Mouse (Mus musculus): Measurements from ENCODE around the gene Birc6. TPM values are rescaled to one million over a fixed set of nuclear protein-coding genes. Genes with fewer than 3 reads are reported as not detected.

Birc6 gene
- 87.8 and 90.6 TPM in 2 replicates for polyA plus RNA-seq (2014; fragmentation: Nextera tagmentation; extraction: Ambion mirVana)

- Histone ChIP-seq H3K4me3 (ENCODE audit: low read depth, low read length) (peak within 1 kb of the TSS; percentile 94), H3K4me1 (ENCODE audit: control insufficient read depth, insufficient read depth, low read length) (peaks cover 19% of the 10 kb centered on the region), H3K27me3 (replicated peaks; ENCODE audit: control insufficient read depth, insufficient read depth, low read length) (no peaks in the 10 kb centered on the region), H3K36me3 (ENCODE audit: control insufficient read depth, insufficient read depth, low read length) (no peaks in the 10 kb centered on the region), H3K27ac (replicated peaks; ENCODE audit: low read depth, low read length) (peak within 1 kb of the TSS; percentile 98), H3K9ac (ENCODE audit: low read depth, low read length) (peak within 1 kb of the TSS; percentile 92), H3K9me3 (ENCODE audit: control insufficient read depth, low read length) (no peaks in the 10 kb centered on the region), H3K4me2 (ENCODE audit: low read depth, low read length) (peak within 1 kb of the TSS; percentile 85)
- DNase-seq (ENCODE audit: low spot score) (peak; percentile 99), ATAC-seq (ENCODE audit: low read depth) (peak; percentile 97)
- under 1% methylated on average over 54 of the region's 71 CpGs for WGBS
Measured at GRCm38 (mm10) chr17:74527729-74528607, at the start of gene Birc6. Birc6 (plus strand) TSS chr17:74528295.

DNA sequence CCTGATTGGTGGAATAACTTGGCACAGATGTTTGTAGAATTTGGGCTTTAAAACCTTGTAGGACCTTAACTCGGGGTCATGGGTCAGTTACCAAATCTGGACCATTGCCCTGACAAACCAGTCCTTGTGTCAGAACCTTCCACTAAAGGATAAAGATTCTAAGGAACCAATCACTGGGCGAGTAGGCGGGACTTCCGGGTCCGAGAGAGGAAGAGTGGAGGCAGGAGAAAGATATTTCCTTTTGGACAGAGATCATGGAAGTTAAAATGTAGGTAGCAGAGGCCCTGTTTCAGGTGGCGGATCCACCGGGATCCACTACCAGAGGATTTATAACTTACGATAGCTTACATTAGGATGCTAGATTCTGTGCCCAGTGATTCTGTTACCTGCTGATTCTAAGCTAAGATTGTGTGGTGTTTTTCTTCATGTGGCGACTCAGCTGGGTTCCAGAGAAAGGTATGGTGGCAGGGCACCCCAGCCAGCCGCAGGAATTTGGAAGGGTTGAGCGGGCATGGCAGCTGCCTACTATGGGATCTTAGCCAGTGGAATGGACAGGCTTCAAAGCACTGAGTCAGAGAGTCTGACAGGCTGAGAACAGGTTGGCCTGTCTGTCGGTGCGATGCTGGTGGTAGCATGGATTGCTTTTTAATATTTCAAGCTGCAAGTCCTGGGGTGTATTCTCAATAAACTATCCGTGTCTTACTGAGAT is 47.6 kb upstream of the Birc6 start:
- H3K4me1 ChIP-seq (ENCODE audit: control insufficient read depth, insufficient read depth, low read length) = no peaks in the 10 kb centered on the region
- no peak overlapping the region for H3K4me3 ChIP-seq (ENCODE audit: low read depth, low read length)
- H3K9me3 ChIP-seq (ENCODE audit: control insufficient read depth, low read length) = no peaks in the 10 kb centered on the region
- H3K4me2 ChIP-seq (ENCODE audit: low read depth, low read length) = no peak overlapping the region
- H3K36me3 ChIP-seq (ENCODE audit: control insufficient read depth, insufficient read depth, low read length) = no peaks in the 10 kb centered on the region
- DNase-seq (ENCODE audit: low spot score) = no peak
- WGBS = 83% methylated on average over 14 of the region's 14 CpGs
- no peak for ATAC-seq (ENCODE audit: low read depth)
- H3K27me3 ChIP-seq (replicated peaks; ENCODE audit: control insufficient read depth, insufficient read depth, low read length) = no peaks in the 10 kb centered on the region
- H3K27ac ChIP-seq (replicated peaks; ENCODE audit: low read depth, low read length) = no peak overlapping the region
- no peak overlapping the region for H3K9ac ChIP-seq (ENCODE audit: low read depth, low read length)

DNA sequence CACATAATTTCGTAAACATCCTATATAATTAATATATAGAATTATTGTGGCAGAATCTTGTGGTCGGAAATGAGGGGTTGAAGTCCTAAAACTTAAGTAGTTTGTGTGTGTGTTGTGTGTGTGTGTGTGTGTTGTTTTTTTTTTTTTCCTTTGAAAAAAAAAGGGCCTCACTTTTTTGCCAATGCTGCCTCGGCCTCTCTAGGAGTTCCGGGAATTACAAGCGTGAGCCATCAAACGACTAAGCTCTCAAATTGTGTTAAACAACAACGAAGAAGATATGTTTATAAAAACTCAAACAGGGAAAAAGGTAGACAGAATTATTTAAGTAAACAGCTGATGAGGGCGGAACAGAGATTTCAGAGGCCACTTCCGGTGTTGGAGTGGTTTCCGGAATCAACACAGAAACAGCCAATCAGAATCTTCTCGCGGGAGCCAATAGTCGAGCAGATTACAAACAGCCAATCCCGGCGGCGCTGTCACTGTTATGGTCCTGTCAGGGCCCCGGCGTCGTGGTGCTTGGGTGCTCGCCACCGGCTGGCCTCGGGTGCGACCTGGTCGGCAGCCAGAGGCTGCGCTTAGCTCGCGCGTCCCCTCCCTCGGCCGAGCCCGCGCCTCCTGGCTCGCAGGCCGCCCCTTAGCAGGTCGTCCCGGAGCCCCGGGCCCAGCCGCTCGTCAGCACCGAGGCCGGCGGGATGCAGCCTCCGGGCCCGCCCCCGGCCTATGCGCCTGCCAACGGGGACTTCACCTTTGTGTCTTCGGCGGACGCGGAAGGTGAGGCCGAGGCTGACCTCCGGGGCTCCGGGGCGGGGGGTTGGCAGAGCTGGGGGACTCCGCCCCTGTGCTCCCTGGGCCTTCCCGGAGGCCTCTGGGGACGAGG is 38.8 kb upstream of the Birc6 start, which contains the start of gene Yipf4:
Yipf4 (plus strand) TSS at position 470 of the 877 bp plus-strand sequence.
- Histone ChIP-seq H3K4me1 (ENCODE audit: control insufficient read depth, insufficient read depth, low read length) (peaks cover 4% of the 10 kb centered on the region; the same call in 1 of the 2 replicates), H3K27me3 (replicated peaks; ENCODE audit: control insufficient read depth, insufficient read depth, low read length) (no peaks in the 10 kb centered on the region), H3K36me3 (ENCODE audit: control insufficient read depth, insufficient read depth, low read length) (peaks cover 23% of the 10 kb centered on the region), H3K4me3 (ENCODE audit: low read depth, low read length) (peak within 1 kb of the TSS; percentile 83), H3K27ac (replicated peaks; ENCODE audit: low read depth, low read length) (peak within 1 kb of the TSS; percentile 78), H3K9ac (ENCODE audit: low read depth, low read length) (peak within 1 kb of the TSS; percentile 85), H3K4me2 (ENCODE audit: low read depth, low read length) (peak within 1 kb of the TSS; percentile 53), H3K9me3 (ENCODE audit: control insufficient read depth, low read length) (no peaks in the 10 kb centered on the region)
- ATAC-seq (ENCODE audit: low read depth) (peak; percentile 100), DNase-seq (ENCODE audit: low spot score) (peak; percentile 98)
- WGBS = 6% methylated on average over 43 of the region's 58 CpGs

DNA sequence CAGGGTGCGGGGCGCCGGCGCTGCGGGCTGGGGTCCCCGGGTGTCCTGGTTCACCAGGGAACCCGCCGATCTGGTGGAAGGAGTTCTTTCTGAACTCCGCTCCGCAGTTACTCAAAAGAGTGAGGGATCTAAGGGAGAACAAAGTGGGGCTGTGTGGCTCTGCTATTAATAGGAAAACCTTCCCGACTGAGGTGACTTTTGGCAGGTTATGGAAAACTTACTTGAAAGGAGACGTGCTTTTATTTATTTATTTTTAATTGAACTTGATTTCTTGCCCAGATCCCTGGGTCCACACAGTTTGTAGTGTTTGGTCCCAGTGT is 38.2 kb upstream of the Birc6 start:
- no peaks in the 10 kb centered on the region for H3K9me3 ChIP-seq (ENCODE audit: control insufficient read depth, low read length)
- 1% methylated on average over 10 of the region's 12 CpGs for WGBS
- no peak for ATAC-seq (ENCODE audit: low read depth)

GRCm38 (mm10) chr17:74491565-74491964 is 36.5 kb upstream of the Birc6 start:
- H3K36me3 ChIP-seq (ENCODE audit: control insufficient read depth, insufficient read depth, low read length) = peaks cover 44% of the 10 kb centered on the region
- no peaks in the 10 kb centered on the region for H3K9me3 ChIP-seq (ENCODE audit: control insufficient read depth, low read length)
- DNase-seq (ENCODE audit: low spot score) = no peak
- WGBS = 96% methylated on average over 3 of the region's 3 CpGs
- no peak overlapping the region for H3K4me3 ChIP-seq (ENCODE audit: low read depth, low read length)
- no peaks in the 10 kb centered on the region for H3K27me3 ChIP-seq (replicated peaks; ENCODE audit: control insufficient read depth, insufficient read depth, low read length)
- ATAC-seq (ENCODE audit: low read depth) = no peak
- no peak overlapping the region for H3K27ac ChIP-seq (replicated peaks; ENCODE audit: low read depth, low read length)
- no peak overlapping the region for H3K9ac ChIP-seq (ENCODE audit: low read depth, low read length)
- H3K4me1 ChIP-seq (ENCODE audit: control insufficient read depth, insufficient read depth, low read length) = peaks cover 4% of the 10 kb centered on the region; the same call in 1 of the 2 replicates
- no peak overlapping the region for H3K4me2 ChIP-seq (ENCODE audit: low read depth, low read length)

More for the DNA sequence above, 38.2 kb upstream of the Birc6 start:
- peak overlapping the region; percentile 78 for H3K27ac ChIP-seq (replicated peaks; ENCODE audit: low read depth, low read length)
- peak; percentile 13 for DNase-seq (ENCODE audit: low spot score)
- no peaks in the 10 kb centered on the region for H3K27me3 ChIP-seq (replicated peaks; ENCODE audit: control insufficient read depth, insufficient read depth, low read length)
- H3K36me3 ChIP-seq (ENCODE audit: control insufficient read depth, insufficient read depth, low read length) = peaks cover 29% of the 10 kb centered on the region
- H3K9ac ChIP-seq (ENCODE audit: low read depth, low read length) = peak overlapping the region; percentile 85
- peaks cover 4% of the 10 kb centered on the region; the same call in 1 of the 2 replicates for H3K4me1 ChIP-seq (ENCODE audit: control insufficient read depth, insufficient read depth, low read length)
- H3K4me3 ChIP-seq (ENCODE audit: low read depth, low read length) = peak overlapping the region; percentile 83
- peak overlapping the region; percentile 53 for H3K4me2 ChIP-seq (ENCODE audit: low read depth, low read length)

- no peak overlapping the region for H3K27ac ChIP-seq (replicated peaks; ENCODE audit: low read depth, low read length)
- H3K4me1 ChIP-seq (ENCODE audit: control insufficient read depth, insufficient read depth, low read length) = no peaks in the 10 kb centered on the region
- H3K36me3 ChIP-seq (ENCODE audit: control insufficient read depth, insufficient read depth, low read length) = peaks cover 59% of the 10 kb centered on the region
- DNase-seq (ENCODE audit: low spot score) (no peak), ATAC-seq (ENCODE audit: low read depth) (no peak)
- H3K4me2 ChIP-seq (ENCODE audit: low read depth, low read length) = no peak overlapping the region
- H3K27me3 ChIP-seq (replicated peaks; ENCODE audit: control insufficient read depth, insufficient read depth, low read length) = no peaks in the 10 kb centered on the region
- no peak overlapping the region for H3K9ac ChIP-seq (ENCODE audit: low read depth, low read length)
- no peaks in the 10 kb centered on the region for H3K9me3 ChIP-seq (ENCODE audit: control insufficient read depth, low read length)
- H3K4me3 ChIP-seq (ENCODE audit: low read depth, low read length) = no peak overlapping the region
- WGBS = 92% methylated on average over 4 of the region's 4 CpGs
Measured at GRCm38 (mm10) chr17:74500204-74500603, 27.9 kb upstream of the Birc6 start.

- ATAC-seq (ENCODE audit: low read depth) (no peak), DNase-seq (ENCODE audit: low spot score) (no peak)
- H3K36me3 ChIP-seq (ENCODE audit: control insufficient read depth, insufficient read depth, low read length) = peaks cover 51% of the 10 kb centered on the region
- H3K9me3 ChIP-seq (ENCODE audit: control insufficient read depth, low read length) = no peaks in the 10 kb centered on the region
- no peak overlapping the region for H3K9ac ChIP-seq (ENCODE audit: low read depth, low read length)
- no peak overlapping the region for H3K27ac ChIP-seq (replicated peaks; ENCODE audit: low read depth, low read length)
- H3K4me1 ChIP-seq (ENCODE audit: control insufficient read depth, insufficient read depth, low read length) = no peaks in the 10 kb centered on the region
- no peak overlapping the region for H3K4me3 ChIP-seq (ENCODE audit: low read depth, low read length)
- no peaks in the 10 kb centered on the region for H3K27me3 ChIP-seq (replicated peaks; ENCODE audit: control insufficient read depth, insufficient read depth, low read length)
- H3K4me2 ChIP-seq (ENCODE audit: low read depth, low read length) = no peak overlapping the region
Measured at GRCm38 (mm10) chr17:74501085-74501484, 27.0 kb upstream of the Birc6 start.

DNA sequence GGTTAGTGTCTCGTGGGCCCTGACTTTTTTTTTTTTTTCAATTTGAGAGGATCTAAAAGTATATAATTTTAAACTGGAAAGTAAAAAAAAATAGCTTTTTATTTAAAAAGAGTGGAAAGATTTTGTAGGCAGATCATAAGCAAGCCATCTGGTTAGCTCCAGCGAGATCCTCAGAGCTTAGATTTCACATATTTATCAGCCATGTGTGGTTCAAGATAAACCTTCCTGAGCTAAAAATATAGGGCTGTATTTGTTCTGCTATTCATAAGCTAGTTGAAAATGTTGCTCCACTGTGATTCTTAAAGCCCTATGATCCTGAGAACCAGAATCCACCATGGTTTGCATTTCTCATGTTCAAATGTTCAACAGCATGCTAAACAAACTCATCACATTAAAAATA is 20.2 kb upstream of the Birc6 start:
- DNase-seq (ENCODE audit: low spot score) = no peak
- no peak overlapping the region for H3K9ac ChIP-seq (ENCODE audit: low read depth, low read length)
- no peak overlapping the region for H3K4me2 ChIP-seq (ENCODE audit: low read depth, low read length)
- ATAC-seq (ENCODE audit: low read depth) = no peak
- H3K4me1 ChIP-seq (ENCODE audit: control insufficient read depth, insufficient read depth, low read length) = no peaks in the 10 kb centered on the region
- H3K9me3 ChIP-seq (ENCODE audit: control insufficient read depth, low read length) = no peaks in the 10 kb centered on the region
- WGBS = 82% methylated on average over 2 of the region's 2 CpGs
- no peaks in the 10 kb centered on the region for H3K36me3 ChIP-seq (ENCODE audit: control insufficient read depth, insufficient read depth, low read length)
- H3K27me3 ChIP-seq (replicated peaks; ENCODE audit: control insufficient read depth, insufficient read depth, low read length) = no peaks in the 10 kb centered on the region
- no peak overlapping the region for H3K27ac ChIP-seq (replicated peaks; ENCODE audit: low read depth, low read length)
- H3K4me3 ChIP-seq (ENCODE audit: low read depth, low read length) = no peak overlapping the region
